Mouse (Mus musculus) T-helper 2 cell (primary cell): ENCODE data around the gene Tlnrd1.

ENCODE experiments used
- in situ Hi-C: fragments of 300-600 bp; cut with MboI, MseI; formaldehyde crosslinking; loops from one replicate; pipeline ENCODE4 v1.15.1; 2025; ENCODE audit warnings: high pct_unique_total_duplicates

The Tlnrd1 gene

GRCm38 (mm10) chr7:83884021-83884658, at the start of gene Tlnrd1, which contains the start of gene Mesd:
Gene Tlnrd1 (minus strand): TSS chr7:83884305.
Gene Mesd (plus strand): TSS chr7:83884466.
- in situ Hi-C loops = loop anchor here (5.0 to 25.0 kb wide), 2 partner anchors 232 to 853 kb away; no protein-coding TSS in a partner anchor

GRCm38 (mm10) chr7:83921637-83922036, 37.5 kb upstream of the Tlnrd1 start:
- in situ Hi-C loops = no loop called here

- in situ Hi-C loops = no loop called here
Observed at GRCm38 (mm10) chr7:83920241-83920640, 36.1 kb upstream of the Tlnrd1 start.

DNA sequence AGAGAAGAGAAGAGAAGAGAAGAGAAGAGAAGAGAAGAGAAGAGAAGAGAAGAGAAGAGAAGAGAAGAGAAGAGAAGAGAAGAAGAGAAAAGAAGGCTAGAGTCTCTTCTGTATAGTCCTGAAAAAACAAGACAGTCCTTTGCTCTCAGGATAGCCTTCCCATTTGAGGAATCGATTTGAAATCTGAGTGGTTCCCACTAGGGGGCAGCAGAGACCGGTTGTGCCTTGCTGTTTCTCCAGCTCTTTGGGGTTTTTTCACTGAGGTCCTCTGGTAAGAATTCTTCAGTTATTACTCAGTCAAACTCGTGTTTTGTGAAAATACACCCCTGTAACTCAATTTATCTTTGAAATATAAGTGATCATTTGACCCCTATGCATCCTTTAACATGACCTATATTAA, 30.5 kb upstream of the Tlnrd1 start:
- in situ Hi-C loops = loop anchor here (10.0 kb wide), 2 partner anchors 170 to 360 kb away; partner anchors contain the start of gene Cemip

DNA sequence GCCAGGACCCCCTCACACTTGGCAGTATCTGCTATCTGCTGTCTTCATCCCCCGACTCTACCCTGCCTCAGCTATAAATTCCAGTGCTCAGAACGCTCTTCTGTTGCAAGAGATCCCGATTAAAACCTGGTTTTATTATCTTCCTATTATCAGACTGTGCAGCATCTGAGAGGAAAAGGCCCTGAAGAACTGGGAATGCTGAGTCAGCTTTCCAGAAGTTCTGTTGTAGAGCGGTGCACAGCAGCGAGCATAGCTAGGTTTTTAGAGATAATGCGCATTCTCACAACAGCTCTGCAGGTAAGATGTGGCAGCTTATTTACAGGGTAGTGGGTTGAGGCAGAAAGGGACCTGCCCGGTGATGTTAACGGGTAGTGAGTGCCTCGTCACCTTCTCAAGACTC, 29.9 kb upstream of the Tlnrd1 start:
- in situ Hi-C loops = loop anchor here (10.0 kb wide), 2 partner anchors 171 to 361 kb away; partner anchors contain the start of gene Cemip

DNA sequence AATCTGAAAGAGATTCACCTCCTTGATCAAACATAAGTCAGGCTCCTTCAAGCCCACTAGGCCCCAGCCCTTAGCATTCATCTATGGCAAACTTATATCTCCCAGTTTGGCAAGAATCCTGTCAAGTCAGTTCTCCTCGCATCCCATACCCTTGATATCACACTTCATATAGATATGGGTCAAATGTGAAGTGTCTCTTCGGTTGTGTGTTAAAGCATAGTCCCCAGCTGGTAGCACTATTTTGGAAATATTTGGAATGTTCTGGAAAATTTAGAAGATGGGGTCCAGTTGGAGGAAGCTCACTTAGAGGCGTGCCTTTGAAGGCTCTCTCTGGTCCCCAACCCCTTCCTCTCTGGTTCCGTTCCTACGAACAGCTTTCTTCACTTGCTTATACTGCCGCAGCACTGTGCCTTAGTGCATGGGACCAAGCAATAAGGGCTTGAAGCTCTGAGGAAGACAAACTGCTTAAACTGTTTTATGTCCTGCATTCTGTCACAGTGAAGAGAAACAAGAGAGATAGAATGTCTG, 29.4 kb upstream of the Tlnrd1 start:
- in situ Hi-C loops = loop anchor here (10.0 kb wide), 2 partner anchors 171 to 361 kb away; partner anchors contain the start of gene Cemip

GRCm38 (mm10) chr7:83911909-83912308, 27.8 kb upstream of the Tlnrd1 start:
- in situ Hi-C loops = loop anchor here (10.0 kb wide), 2 partner anchors 173 to 363 kb away; partner anchors contain the start of gene Cemip

- in situ Hi-C loops = no loop called here
Observed at GRCm38 (mm10) chr7:83904831-83905230, 20.7 kb upstream of the Tlnrd1 start.

- in situ Hi-C loops = no loop called here
Observed at GRCm38 (mm10) chr7:83902296-83903145, 18.4 kb upstream of the Tlnrd1 start.

GRCm38 (mm10) chr7:83901425-83901824, 17.3 kb upstream of the Tlnrd1 start:
- in situ Hi-C loops = no loop called here

DNA sequence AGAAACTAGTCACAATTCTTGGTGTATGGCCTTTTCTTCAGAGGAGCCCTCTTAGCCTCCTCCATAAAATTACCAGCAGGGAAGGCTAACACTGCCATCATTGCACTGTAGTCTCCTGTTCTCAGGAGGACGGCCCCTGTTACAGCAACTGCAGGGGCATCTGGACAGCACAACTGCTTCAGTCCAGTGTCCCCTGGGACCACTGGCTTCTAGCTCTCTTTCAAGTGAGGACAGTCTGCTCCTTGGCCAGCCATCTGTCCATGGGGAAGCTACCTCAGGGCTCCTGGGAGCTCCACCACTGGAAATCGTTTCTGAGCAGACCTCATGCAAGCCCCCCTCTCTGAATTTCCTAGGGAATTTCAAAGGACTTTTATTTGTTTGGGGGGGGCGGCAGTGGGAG, 16.4 kb upstream of the Tlnrd1 start:
- in situ Hi-C loops = no loop called here

- in situ Hi-C loops = loop anchor here (5.0 to 25.0 kb wide), 2 partner anchors 259 to 839 kb away; no protein-coding TSS in a partner anchor
Observed at GRCm38 (mm10) chr7:83898267-83898666, 14.2 kb upstream of the Tlnrd1 start.

- in situ Hi-C loops = loop anchor here (5.0 to 25.0 kb wide), 2 partner anchors 261 to 841 kb away; no protein-coding TSS in a partner anchor
Observed at GRCm38 (mm10) chr7:83896077-83896740, 12.1 kb upstream of the Tlnrd1 start.

GRCm38 (mm10) chr7:83894348-83894747, 10.2 kb upstream of the Tlnrd1 start:
- in situ Hi-C loops = loop anchor here (25.0 kb wide), 1 partner anchor 843 kb away; no protein-coding TSS in a partner anchor

DNA sequence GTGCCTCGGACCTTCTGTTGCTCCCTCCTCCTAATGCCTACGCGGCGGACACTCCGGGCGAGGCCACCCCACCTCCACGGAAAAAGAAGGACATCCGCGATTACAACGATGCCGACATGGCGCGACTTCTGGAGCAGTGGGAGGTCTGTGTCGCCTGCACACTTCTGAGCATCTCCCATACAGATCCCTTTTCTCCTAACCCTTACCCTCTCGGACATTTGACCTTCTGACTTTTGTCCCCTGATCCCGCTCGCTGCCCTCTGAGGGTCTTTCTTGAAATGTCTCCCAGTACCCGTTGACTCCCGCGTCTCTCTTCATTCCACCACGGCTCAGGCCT, 8.2 kb upstream of the Tlnrd1 start:
- in situ Hi-C loops = loop anchor here (25.0 kb wide), 1 partner anchor 845 kb away; no protein-coding TSS in a partner anchor

DNA sequence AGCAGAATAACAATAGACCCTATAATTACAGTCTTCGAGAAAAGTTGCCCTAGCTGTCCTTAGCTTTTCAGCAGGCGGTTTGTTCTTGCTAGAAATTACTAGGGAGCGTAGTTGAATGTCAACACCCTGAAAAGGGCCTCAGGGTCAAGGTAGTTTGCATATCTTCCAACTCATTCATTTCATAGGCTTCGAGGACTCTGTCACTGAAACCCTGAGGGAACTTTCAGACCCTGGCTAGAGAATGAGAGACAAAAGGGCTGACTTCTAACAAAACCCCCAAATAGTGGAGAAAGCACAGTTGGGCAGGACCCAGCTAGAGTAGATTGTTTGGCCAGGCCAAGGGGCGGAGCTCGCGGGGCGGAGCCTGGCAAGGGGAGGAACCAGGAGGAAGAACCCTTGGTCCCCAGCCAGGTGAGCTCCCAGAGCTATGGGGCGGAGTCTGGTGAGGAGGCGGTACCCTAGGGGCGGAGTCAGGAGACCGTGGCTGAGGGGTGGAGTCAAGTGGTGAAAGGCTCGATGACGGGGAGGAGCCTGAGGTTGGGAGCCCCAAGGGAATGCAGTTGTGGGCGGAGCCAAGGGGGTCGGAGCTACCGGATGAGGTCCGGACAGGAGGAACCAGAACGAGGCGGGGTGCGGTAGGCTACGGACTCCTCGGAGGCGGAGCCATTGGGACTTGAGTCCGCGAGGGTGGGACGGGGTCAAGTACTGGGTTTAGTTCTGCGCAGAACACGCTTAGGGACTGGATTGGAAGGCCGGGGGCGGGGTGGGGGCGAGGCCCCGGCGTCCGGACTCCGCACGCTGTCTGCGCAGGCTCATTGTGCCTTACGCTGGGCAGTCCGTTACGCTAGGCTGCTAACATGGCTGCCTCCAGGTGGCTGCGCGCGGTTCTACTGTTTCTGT, 7.6 kb upstream of the Tlnrd1 start:
- in situ Hi-C loops = loop anchor here (25.0 kb wide), 1 partner anchor 846 kb away; no protein-coding TSS in a partner anchor

DNA sequence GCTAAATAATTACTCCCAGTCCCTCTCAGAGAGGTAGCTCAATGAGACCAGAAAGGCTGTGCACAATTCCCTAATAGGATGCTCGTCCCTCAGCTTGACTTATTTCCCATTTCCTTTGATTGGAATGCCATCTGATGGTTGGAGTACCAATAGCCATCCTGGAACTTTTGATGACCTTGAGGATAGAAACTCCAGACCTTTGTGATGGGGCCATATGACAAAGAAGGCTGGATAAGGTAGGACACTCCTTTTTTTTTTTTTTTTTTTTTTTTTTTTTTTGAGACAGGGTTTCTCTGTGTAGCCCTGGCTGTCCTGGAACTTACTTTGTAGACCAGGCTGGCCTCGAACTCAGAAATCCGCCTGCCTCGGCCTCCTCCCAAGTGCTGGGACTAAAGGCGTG, 5.8 kb upstream of the Tlnrd1 start:
- in situ Hi-C loops = loop anchor here (25.0 kb wide), 1 partner anchor 847 kb away; no protein-coding TSS in a partner anchor

DNA sequence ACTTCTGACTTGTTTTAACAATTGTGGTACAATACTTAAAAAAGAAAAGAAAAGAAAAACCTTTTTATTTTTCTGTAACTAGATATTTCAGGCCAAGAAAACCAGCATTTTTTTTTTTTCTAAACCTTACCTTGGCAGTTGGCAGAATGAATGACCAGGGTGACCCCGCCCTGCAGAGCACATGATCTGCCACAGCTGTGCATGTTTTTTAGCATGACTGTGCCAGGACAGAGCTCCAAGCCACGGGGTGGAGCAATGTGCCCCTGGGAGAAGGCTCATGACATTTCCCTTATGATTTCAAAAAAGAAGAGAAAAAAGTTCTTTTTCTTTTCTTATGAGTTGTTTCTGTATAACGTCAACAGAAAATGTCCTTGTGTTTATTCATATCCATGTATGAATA, 5.3 kb upstream of the Tlnrd1 start:
- in situ Hi-C loops = loop anchor here (25.0 kb wide), 1 partner anchor 848 kb away; no protein-coding TSS in a partner anchor

GRCm38 (mm10) chr7:83886366-83887129, 2.4 kb upstream of the Tlnrd1 start:
- in situ Hi-C loops = loop anchor here (25.0 kb wide), 1 partner anchor 851 kb away; no protein-coding TSS in a partner anchor
